Mouse (Mus musculus) small intestine, adult 2 months (tissue): ENCODE measurements around the gene Gm37240.

Experiments
- CTCF ChIP-seq: fragments of 200-500 bp; IDR thresholded peaks from 2 replicates; pipeline ENCODE4 v1.5.1; 2012; ENCODE audit warnings: low read depth, mild to moderate bottlenecking, control low read depth, inconsistent platforms, low read length, moderate library complexity, mixed read lengths; ENCODE audit not compliant: insufficient replicate concordance, insufficient read length; ENCODE audit errors: extremely low read depth
- POLR2A ChIP-seq: fragments of 200-500 bp; IDR thresholded peaks from 2 replicates; pipeline ENCODE4 v1.6.1; 2012; ENCODE audit warnings: low read depth, mild to moderate bottlenecking, control low read depth, inconsistent platforms, low read length, moderate library complexity

DNA sequence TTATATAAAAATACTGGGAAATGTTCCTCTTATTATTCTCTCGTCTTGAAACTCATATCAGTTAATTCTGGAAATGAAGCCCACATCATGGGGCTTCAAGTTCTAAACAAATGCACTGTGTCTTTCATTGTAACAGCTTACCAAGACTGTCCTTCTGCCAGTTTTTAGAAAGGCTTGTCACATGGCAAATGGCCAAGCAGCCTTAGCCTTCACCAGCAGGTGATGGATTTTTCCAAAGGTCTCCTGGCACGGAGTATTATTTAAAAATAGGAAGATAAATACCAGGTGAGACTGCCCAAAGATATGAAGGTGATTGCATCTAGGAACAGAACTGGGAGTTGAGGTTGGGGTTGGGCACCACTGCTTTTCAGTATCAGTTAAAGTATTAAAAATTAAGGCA lies 304.6 kb downstream of the Gm37240 start:
- TF ChIP-seq CTCF (no peak), POLR2A (no peak)
